Mouse (Mus musculus) forebrain, embryonic 16.5 days (tissue): ENCODE measurements around the gene Foxm1. TPM values are rescaled to one million over a fixed set of nuclear protein-coding genes. Genes with fewer than 3 reads are reported as not detected.

ENCODE experiments used
- ATAC-seq: fragments of 200-750 bp; cut with Nextera tagmentation; 2 replicates; pipeline ENCODE4 v1.8.0; 2017; ENCODE audit warnings: mild to moderate bottlenecking, moderate library complexity
- H3K27ac ChIP-seq: fragments of 300-500 bp; sonication (generic); 2 replicates; pipeline ENCODE4 v1.5.1; 2014; ENCODE audit warnings: low read length, control low read depth
- H3K27me3 ChIP-seq: fragments of 300-500 bp; sonication (generic); replicated peaks from 2 replicates; pipeline ENCODE4 v1.6.1; 2014; ENCODE audit warnings: low read length; ENCODE audit not compliant: control insufficient read depth, insufficient read depth
- H3K36me3 ChIP-seq: fragments of 300-500 bp; sonication (generic); 2 replicates; pipeline ENCODE4 v1.6.1; 2014; ENCODE audit not compliant: control insufficient read depth, insufficient read depth
- H3K4me1 ChIP-seq: fragments of 300-500 bp; sonication (generic); replicated peaks from 2 replicates; pipeline ENCODE4 v1.6.1; 2014; ENCODE audit warnings: low read length; ENCODE audit not compliant: control insufficient read depth, insufficient read depth
- H3K4me2 ChIP-seq: fragments of 300-500 bp; sonication (generic); 2 replicates; pipeline ENCODE4 v1.6.1; 2014; ENCODE audit warnings: mild to moderate bottlenecking, low read length, control low read depth
- H3K4me3 ChIP-seq: fragments of 300-500 bp; sonication (generic); replicated peaks from 2 replicates; pipeline ENCODE4 v1.5.1; 2014; ENCODE audit warnings: mild to moderate bottlenecking, low read length, control low read depth
- H3K9ac ChIP-seq: fragments of 300-500 bp; sonication (generic); replicated peaks from 2 replicates; pipeline ENCODE4 v1.6.1; 2014; ENCODE audit warnings: low read depth, low read length, control low read depth
- H3K9me3 ChIP-seq: fragments of 300-500 bp; sonication (generic); 2 replicates; pipeline ENCODE4 v1.6.1; 2016; ENCODE audit warnings: low read length; ENCODE audit not compliant: control insufficient read depth
- WGBS: fragments of 180-500 bp; shearing (Covaris S2); extraction: QIAGEN DNeasy Blood & Tissue Kit; methylation state at CpG from one replicate; pipeline ENCODE4 v1.1.7; 2014; 5-methylcytosine and 5-hydroxymethylcytosine counted together
- polyA plus RNA-seq: library from polyadenylated mRNA; unstranded; fragments of >200 nt; fragmentation: Nextera tagmentation; extraction: Ambion mirVana; gene quantifications from 2 replicates; pipeline ENCODE4 v1.2.1, GENCODE M21; 2015

The Foxm1 gene
- polyA plus RNA-seq, 1 experiment from 2014 or later, result 19.9 TPM

GRCm38 (mm10) chr6:128389185-128389584, 26.4 kb downstream of the Foxm1 start:
- H3K4me1 ChIP-seq, result no peaks in the 10 kb centered on the region
- H3K9ac ChIP-seq, result no peak overlapping the region
- WGBS, result 84% methylated on average over 1 of the region's 1 CpGs
- H3K4me3 ChIP-seq, result no peak overlapping the region
- no peaks in the 10 kb centered on the region for H3K27me3 ChIP-seq
- no peak overlapping the region for H3K27ac ChIP-seq
- H3K9me3 ChIP-seq, result no peaks in the 10 kb centered on the region
- ATAC-seq, result no peak
- no peaks in the 10 kb centered on the region for H3K36me3 ChIP-seq
- H3K4me2 ChIP-seq, result no peak overlapping the region

- no peaks in the 10 kb centered on the region for H3K36me3 ChIP-seq
- 83% methylated on average over 1 of the region's 1 CpGs for WGBS
- H3K9me3 ChIP-seq, result no peaks in the 10 kb centered on the region
- H3K4me1 ChIP-seq, result no peaks in the 10 kb centered on the region
- H3K27ac ChIP-seq, result no peak overlapping the region
- H3K27me3 ChIP-seq, result no peaks in the 10 kb centered on the region
- H3K4me3 ChIP-seq, result no peak overlapping the region
- no peak overlapping the region for H3K9ac ChIP-seq
- H3K4me2 ChIP-seq, result no peak overlapping the region
- ATAC-seq, result no peak
Observed at GRCm38 (mm10) chr6:128390683-128391082, 27.9 kb downstream of the Foxm1 start.

GRCm38 (mm10) chr6:128397574-128398261, 35.0 kb downstream of the Foxm1 start:
- Histone ChIP-seq H3K4me3 (no peak overlapping the region), H3K9ac (no peak overlapping the region), H3K27me3 (no peaks in the 10 kb centered on the region), H3K27ac (no peak overlapping the region), H3K4me2 (no peak overlapping the region), H3K36me3 (no peaks in the 10 kb centered on the region), H3K9me3 (no peaks in the 10 kb centered on the region), H3K4me1 (peaks cover 6% of the 10 kb centered on the region)
- WGBS, result 76% methylated on average over 7 of the region's 7 CpGs
- no peak for ATAC-seq

- ATAC-seq, result no peak
- Histone ChIP-seq H3K9me3 (no peaks in the 10 kb centered on the region), H3K9ac (peak within 1 kb of the TSS; percentile 56), H3K27me3 (no peaks in the 10 kb centered on the region), H3K36me3 (no peaks in the 10 kb centered on the region), H3K4me1 (peaks cover 6% of the 10 kb centered on the region), H3K4me2 (peak within 1 kb of the TSS; percentile 51), H3K27ac (peak within 1 kb of the TSS; percentile 46), H3K4me3 (peak within 1 kb of the TSS; percentile 36)
- WGBS, result 78% methylated on average over 3 of the region's 3 CpGs
Observed at GRCm38 (mm10) chr6:128398996-128399395, 36.2 kb downstream of the Foxm1 start, which contains the start of gene Nrip2. Gene Nrip2 (plus strand): TSS chr6:128399296.

GRCm38 (mm10) chr6:128399421-128400185, 36.8 kb downstream of the Foxm1 start:
- peak; percentile 85 for ATAC-seq
- H3K4me3 ChIP-seq, result peak overlapping the region; percentile 36
- H3K4me1 ChIP-seq, result peaks cover 6% of the 10 kb centered on the region
- H3K4me2 ChIP-seq, result peak overlapping the region; percentile 51
- no peaks in the 10 kb centered on the region for H3K9me3 ChIP-seq
- 33% methylated on average over 21 of the region's 21 CpGs for WGBS
- peak overlapping the region; percentile 56 for H3K9ac ChIP-seq
- no peaks in the 10 kb centered on the region for H3K27me3 ChIP-seq
- H3K36me3 ChIP-seq, result no peaks in the 10 kb centered on the region
- H3K27ac ChIP-seq, result peak overlapping the region; percentile 46

- Histone ChIP-seq H3K4me2 (no peak overlapping the region), H3K4me3 (no peak overlapping the region), H3K36me3 (peaks cover 9% of the 10 kb centered on the region), H3K4me1 (peaks cover 6% of the 10 kb centered on the region), H3K9ac (no peak overlapping the region), H3K27me3 (no peaks in the 10 kb centered on the region), H3K9me3 (no peaks in the 10 kb centered on the region), H3K27ac (no peak overlapping the region)
- ATAC-seq, result no peak
- WGBS, result 61% methylated on average over 5 of the region's 5 CpGs
Observed at GRCm38 (mm10) chr6:128404708-128405107, 41.9 kb downstream of the Foxm1 start.

GRCm38 (mm10) chr6:128408544-128409125, 45.9 kb downstream of the Foxm1 start:
- H3K4me2 ChIP-seq, result no peak overlapping the region
- ATAC-seq, result no peak
- WGBS, result 90% methylated on average over 7 of the region's 7 CpGs
- H3K4me3 ChIP-seq, result no peak overlapping the region
- H3K4me1 ChIP-seq, result no peaks in the 10 kb centered on the region
- H3K27ac ChIP-seq, result no peak overlapping the region
- no peaks in the 10 kb centered on the region for H3K27me3 ChIP-seq
- no peak overlapping the region for H3K9ac ChIP-seq
- peaks cover 17% of the 10 kb centered on the region for H3K36me3 ChIP-seq
- no peaks in the 10 kb centered on the region for H3K9me3 ChIP-seq

- no peak overlapping the region for H3K27ac ChIP-seq
- H3K4me3 ChIP-seq, result no peak overlapping the region
- H3K27me3 ChIP-seq, result no peaks in the 10 kb centered on the region
- H3K4me2 ChIP-seq, result no peak overlapping the region
- 96% methylated on average over 13 of the region's 13 CpGs for WGBS
- H3K9ac ChIP-seq, result no peak overlapping the region
- no peaks in the 10 kb centered on the region for H3K9me3 ChIP-seq
- no peak for ATAC-seq
- H3K36me3 ChIP-seq, result peaks cover 17% of the 10 kb centered on the region
- H3K4me1 ChIP-seq, result no peaks in the 10 kb centered on the region
Observed at GRCm38 (mm10) chr6:128410305-128410704, 47.5 kb downstream of the Foxm1 start.

- H3K27me3 ChIP-seq, result no peaks in the 10 kb centered on the region
- WGBS, result 18% methylated on average over 3 of the region's 3 CpGs
- peaks cover 17% of the 10 kb centered on the region for H3K36me3 ChIP-seq
- no peaks in the 10 kb centered on the region for H3K4me1 ChIP-seq
- H3K4me3 ChIP-seq, result no peak overlapping the region
- no peak overlapping the region for H3K4me2 ChIP-seq
- H3K9ac ChIP-seq, result no peak overlapping the region
- no peak overlapping the region for H3K27ac ChIP-seq
- ATAC-seq, result peak; percentile 63
- no peaks in the 10 kb centered on the region for H3K9me3 ChIP-seq
Observed at GRCm38 (mm10) chr6:128411115-128411514, 48.3 kb downstream of the Foxm1 start.
